Mouse (Mus musculus) liver, embryonic 16.5 days (tissue): ENCODE results near the gene Tfap4. TPM values are rescaled to one million over a fixed set of nuclear protein-coding genes. Genes with fewer than 3 reads are reported as not detected.
"Not testable (repeated sequence)": the region's sequence is repeated elsewhere in the genome, so short reads cannot be mapped to it uniquely, and the experiment has no call there.

ENCODE experiments used
- ATAC-seq: fragments of 200-750 bp; cut with Nextera tagmentation; 2 replicates; pipeline ENCODE4 v1.8.0; 2017; ENCODE audit warnings: low read depth, mild to moderate bottlenecking, moderate number of reproducible peaks, moderate library complexity
- H3K27ac ChIP-seq: fragments of 300-500 bp; sonication (generic); 2 replicates; pipeline ENCODE4 v1.5.1; 2014; ENCODE audit warnings: mild to moderate bottlenecking, low read length
- H3K27me3 ChIP-seq: fragments of 300-500 bp; sonication (generic); 2 replicates; pipeline ENCODE4 v1.6.1; 2014; ENCODE audit warnings: low read depth, low read length, mixed read lengths; ENCODE audit not compliant: control insufficient read depth, insufficient read depth
- H3K36me3 ChIP-seq: fragments of 300-500 bp; sonication (generic); 2 replicates; pipeline ENCODE4 v1.6.1; 2014; ENCODE audit warnings: mild to moderate bottlenecking; ENCODE audit not compliant: control insufficient read depth, insufficient read depth
- H3K4me1 ChIP-seq: fragments of 300-500 bp; sonication (generic); 2 replicates; pipeline ENCODE4 v1.6.1; 2014; ENCODE audit warnings: low read depth, low read length, mixed read lengths; ENCODE audit not compliant: control insufficient read depth
- H3K4me2 ChIP-seq: fragments of 300-500 bp; sonication (generic); 2 replicates; pipeline ENCODE4 v1.6.1; 2014; ENCODE audit warnings: low read depth, low read length, mixed read lengths
- H3K4me3 ChIP-seq: fragments of 300-500 bp; sonication (generic); 2 replicates; pipeline ENCODE4 v1.5.1; 2014; ENCODE audit warnings: low read depth, mild to moderate bottlenecking, low read length
- H3K9ac ChIP-seq: fragments of 300-500 bp; sonication (generic); 2 replicates; pipeline ENCODE4 v1.6.1; 2014; ENCODE audit warnings: low read depth, low read length
- H3K9me3 ChIP-seq: fragments of 300-500 bp; sonication (generic); replicated peaks from 2 replicates; pipeline ENCODE4 v1.6.1; 2016; ENCODE audit warnings: low read length; ENCODE audit not compliant: control insufficient read depth
- WGBS: fragments of 180-500 bp; shearing (Covaris S2); extraction: QIAGEN DNeasy Blood & Tissue Kit; methylation state at CpG from one replicate; pipeline ENCODE4 v1.1.7; 2014; ENCODE audit not compliant: insufficient replicate concordance; 5-methylcytosine and 5-hydroxymethylcytosine counted together
- polyA plus RNA-seq: library from polyadenylated mRNA; unstranded; fragments of >200 nt; fragmentation: Nextera tagmentation; extraction: Ambion mirVana; gene quantifications from 2 replicates; pipeline ENCODE4 v1.2.1, GENCODE M21; 2015

The Tfap4 gene
- polyA plus RNA-seq, 1 experiment from 2014 or later = 4.7 TPM

DNA sequence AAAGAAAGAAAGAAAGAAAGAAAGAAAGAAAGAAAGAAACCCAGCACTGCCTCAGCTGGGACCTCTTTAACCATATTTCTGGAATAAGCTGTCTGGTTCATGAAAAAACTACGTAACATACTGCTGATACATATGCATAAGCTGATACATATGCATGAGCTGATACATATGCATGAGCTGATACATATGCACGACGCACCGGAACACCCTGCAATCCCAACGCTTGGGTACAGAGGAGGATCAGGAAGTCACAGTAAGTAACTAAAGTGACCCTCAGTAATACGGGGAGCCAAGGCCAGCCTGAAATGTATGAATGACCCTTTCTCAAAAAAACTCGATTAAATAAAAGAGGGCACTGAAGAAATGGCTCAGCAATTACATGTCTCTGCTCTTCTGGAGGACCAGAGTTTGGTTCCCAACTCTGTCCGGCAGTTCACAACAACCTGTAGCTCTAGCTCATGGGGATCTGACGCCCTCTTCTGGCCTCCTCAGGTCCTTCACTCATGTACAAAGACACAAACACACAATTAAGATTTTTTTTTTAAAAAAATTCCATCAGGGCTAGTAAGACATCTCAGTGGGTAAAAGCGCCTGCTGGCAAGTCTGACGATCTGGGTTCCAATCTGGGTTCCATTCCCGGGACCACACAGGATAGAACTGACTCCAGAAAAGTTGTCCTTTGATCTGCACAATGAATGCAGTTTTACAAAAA lies 19.4 kb downstream of the Tfap4 start:
- H3K4me3 ChIP-seq = no peak overlapping the region
- H3K9me3 ChIP-seq = no peaks in the 10 kb centered on the region
- H3K4me2 ChIP-seq = no peak overlapping the region
- H3K27me3 ChIP-seq = no peaks in the 10 kb centered on the region
- H3K27ac ChIP-seq = no peak overlapping the region
- peaks cover under 1% of the 10 kb centered on the region for H3K36me3 ChIP-seq
- H3K4me1 ChIP-seq = peaks cover 10% of the 10 kb centered on the region
- WGBS = 80% methylated on average over 12 of the region's 12 CpGs
- no peak for ATAC-seq
- H3K9ac ChIP-seq = no peak overlapping the region

DNA sequence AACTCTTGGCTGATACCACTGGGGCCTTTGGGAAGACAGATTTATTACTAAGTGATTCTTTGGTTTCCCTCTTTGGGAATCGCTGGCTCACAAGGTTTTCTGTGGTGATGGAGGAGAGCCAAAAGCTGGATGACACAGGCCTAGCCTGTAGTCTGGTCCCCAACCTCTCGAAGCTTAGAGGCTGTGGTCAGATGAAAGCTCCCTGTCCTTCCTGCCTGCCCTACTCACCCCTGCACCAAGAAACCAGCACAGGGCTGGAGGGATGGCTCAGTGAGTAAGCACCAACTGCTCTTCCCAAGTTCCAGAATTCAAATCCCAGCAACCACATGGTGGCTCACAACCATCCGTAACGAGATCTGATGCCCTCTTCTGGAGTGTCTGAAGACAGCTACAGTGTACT lies 20.1 kb downstream of the Tfap4 start:
- Histone ChIP-seq H3K4me2 (no peak overlapping the region), H3K4me3 (no peak overlapping the region), H3K27ac (no peak overlapping the region), H3K9ac (no peak overlapping the region), H3K4me1 (peaks cover 10% of the 10 kb centered on the region), H3K9me3 (no peaks in the 10 kb centered on the region), H3K36me3 (no peaks in the 10 kb centered on the region), H3K27me3 (no peaks in the 10 kb centered on the region)
- no peak for ATAC-seq
- 64% methylated on average over 4 of the region's 4 CpGs for WGBS

DNA sequence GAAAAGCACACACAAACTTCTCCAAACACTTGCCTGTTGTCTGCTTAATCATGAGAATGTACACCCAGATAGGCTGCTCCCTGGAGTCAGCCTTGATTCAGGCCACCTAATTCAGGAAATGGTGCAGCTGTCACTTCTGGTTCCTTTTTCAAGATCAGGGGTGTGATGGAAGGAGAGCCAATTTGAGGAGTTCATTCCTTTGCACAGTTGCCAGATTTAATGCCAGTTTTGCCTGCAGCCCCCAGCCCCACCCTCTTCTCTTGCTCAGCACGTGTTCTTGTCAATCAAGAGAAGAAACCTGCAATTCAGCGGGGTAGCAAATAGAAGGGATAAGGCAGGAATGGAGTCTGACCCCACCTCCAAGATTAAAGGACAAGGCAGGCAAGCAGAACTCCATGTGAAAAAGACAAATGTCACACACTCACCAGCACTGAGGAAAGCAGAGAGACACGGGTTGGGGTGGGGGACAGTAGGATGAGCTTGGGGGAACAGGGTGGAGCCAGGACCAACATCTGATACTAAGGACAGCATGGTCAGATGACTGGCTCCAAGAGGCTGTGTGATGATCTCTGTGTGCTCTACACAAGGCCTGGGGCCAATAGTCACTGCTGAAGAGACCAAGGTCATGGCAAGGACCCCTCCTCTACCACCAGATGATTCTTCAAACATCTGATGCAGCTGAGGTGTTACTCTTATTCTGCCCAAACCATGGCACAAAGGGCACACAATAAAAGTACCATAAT lies 21.9 kb downstream of the Tfap4 start:
- Histone ChIP-seq H3K27me3 (no peaks in the 10 kb centered on the region), H3K9me3 (no peaks in the 10 kb centered on the region), H3K36me3 (no peaks in the 10 kb centered on the region), H3K27ac (no peak overlapping the region), H3K4me2 (no peak overlapping the region), H3K4me1 (peaks cover 10% of the 10 kb centered on the region), H3K9ac (no peak overlapping the region), H3K4me3 (no peak overlapping the region)
- 24% methylated on average over 3 of the region's 3 CpGs for WGBS
- no peak for ATAC-seq

DNA sequence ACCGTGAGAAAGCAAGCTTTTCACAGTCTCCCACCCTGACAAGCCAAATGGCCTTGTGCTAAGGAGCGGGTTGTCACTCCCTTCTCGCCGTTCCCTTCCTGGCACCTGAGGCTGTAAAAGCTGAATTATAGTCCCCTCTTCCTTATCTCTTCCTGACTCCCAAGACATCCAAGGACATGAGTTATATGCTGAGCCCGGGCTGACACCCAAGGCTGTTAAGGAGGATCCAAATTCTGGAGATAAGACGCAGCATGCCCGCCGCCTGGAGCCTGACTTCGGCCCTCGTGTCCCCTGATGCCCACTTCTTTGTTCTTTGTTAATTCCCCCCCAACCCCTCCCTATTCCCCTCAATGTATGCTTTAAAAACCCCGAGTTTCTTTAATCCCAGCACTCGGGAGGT lies 32.3 kb downstream of the Tfap4 start:
- not testable (repeated sequence) for H3K27me3 ChIP-seq, ATAC-seq, H3K4me3 ChIP-seq, H3K4me2 ChIP-seq, H3K9me3 ChIP-seq, H3K4me1 ChIP-seq, H3K9ac ChIP-seq, H3K36me3 ChIP-seq, H3K27ac ChIP-seq
- WGBS = 83% methylated on average over 12 of the region's 12 CpGs

DNA sequence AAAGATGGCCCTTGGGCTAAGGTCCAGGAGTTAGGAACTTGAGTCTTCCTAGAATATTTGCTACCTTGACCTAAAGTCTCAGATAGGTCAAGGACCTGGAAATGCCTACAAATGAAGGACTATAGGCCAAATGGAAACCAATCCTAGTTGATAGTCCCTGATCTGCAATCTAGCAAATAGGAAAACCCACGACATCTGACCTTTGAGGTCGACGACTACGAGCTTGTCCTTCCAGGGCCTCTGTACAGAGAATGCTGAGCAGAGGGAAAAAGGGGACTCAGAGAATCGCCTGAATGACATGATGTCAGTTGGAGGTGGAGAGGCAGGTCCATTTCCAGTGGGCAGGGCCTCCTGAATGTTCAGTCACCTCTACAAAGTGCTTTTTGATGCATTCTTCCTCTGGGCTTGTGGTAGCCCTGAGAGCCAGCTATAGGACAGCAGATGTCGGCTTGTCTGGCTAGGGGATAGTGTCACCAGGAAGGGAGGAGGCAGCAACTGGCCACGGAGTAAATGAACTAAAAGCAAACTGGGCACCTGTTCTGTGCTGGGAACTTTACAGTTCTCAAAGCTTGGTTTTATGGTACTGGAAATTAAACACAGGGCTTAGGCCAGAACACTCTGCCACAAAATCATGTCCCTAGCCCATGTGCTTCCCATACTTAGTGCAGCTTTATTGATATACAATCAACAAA lies 36.2 kb downstream of the Tfap4 start:
- ATAC-seq = no peak
- Histone ChIP-seq H3K9ac (no peak overlapping the region), H3K27me3 (no peaks in the 10 kb centered on the region), H3K4me2 (no peak overlapping the region), H3K27ac (no peak overlapping the region), H3K4me3 (no peak overlapping the region), H3K9me3 (no peaks in the 10 kb centered on the region), H3K4me1 (no peaks in the 10 kb centered on the region), H3K36me3 (no peaks in the 10 kb centered on the region)
- 63% methylated on average over 7 of the region's 7 CpGs for WGBS

DNA sequence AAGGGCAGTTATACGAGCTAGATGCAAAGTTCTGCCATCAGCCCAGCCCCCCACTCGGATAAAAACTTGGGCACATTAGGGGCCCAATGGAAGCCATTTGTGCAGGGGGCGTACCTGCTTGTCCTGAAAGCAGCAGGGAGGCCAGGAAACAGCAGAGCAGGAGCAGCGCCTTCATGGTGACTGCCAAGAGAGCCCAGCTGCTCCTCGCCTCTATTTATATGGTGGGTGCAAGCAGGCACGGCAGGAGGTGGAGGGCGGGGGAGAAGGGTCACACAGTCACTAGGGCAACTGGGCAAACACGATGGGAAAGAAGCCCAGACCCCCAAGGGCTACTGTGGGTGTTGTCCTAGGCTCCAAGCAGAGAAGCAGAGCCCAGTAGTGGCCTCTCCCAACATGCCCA lies 36.8 kb downstream of the Tfap4 start:
- no peak overlapping the region for H3K9ac ChIP-seq
- no peak for ATAC-seq
- 52% methylated on average over 8 of the region's 8 CpGs for WGBS
- no peak overlapping the region for H3K4me3 ChIP-seq
- H3K4me1 ChIP-seq = no peaks in the 10 kb centered on the region
- no peak overlapping the region for H3K27ac ChIP-seq
- H3K4me2 ChIP-seq = no peak overlapping the region
- H3K36me3 ChIP-seq = no peaks in the 10 kb centered on the region
- H3K27me3 ChIP-seq = no peaks in the 10 kb centered on the region
- H3K9me3 ChIP-seq = no peaks in the 10 kb centered on the region

DNA sequence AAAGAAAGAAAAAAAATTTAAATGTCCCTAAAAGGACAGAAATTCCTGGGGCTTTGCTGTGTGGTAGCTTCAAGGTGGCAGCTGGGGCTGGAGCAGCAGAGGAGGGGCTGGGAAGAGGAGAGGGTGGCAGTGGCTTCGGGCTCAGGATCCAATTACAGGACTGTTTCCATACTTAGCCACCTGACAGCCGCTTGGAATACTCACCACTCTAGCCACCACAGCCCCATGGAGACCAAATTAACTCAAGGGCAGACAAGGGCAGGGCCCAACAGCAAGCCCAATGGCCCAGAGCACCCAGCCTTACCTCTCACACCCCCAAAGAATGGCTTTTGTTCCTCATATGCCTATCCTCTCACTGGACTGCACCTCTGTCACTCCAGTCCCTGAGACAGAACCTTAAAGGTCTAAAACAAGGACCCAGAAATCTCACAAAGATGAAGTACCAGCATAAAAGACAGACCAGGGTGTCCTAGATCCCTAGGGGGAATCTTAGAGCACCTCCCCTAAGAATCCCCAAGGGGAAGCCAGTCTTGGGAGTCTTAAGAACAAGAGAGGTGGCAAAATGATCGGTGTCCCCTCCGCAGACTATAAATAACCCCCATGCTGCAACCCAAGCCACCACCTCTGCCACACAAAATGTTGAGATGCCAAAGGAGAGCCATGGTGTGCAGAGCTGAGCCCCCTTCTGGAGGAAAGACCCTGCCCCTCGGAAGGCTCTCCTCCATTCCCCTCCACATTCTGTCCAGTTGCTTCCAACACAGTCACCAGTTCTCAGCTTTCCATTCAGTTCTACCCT lies 37.7 kb downstream of the Tfap4 start:
- 68% methylated on average over 5 of the region's 5 CpGs for WGBS
- Histone ChIP-seq H3K9me3 (no peaks in the 10 kb centered on the region), H3K4me1 (no peaks in the 10 kb centered on the region), H3K27me3 (no peaks in the 10 kb centered on the region), H3K9ac (no peak overlapping the region), H3K4me3 (no peak overlapping the region), H3K36me3 (no peaks in the 10 kb centered on the region), H3K4me2 (no peak overlapping the region), H3K27ac (no peak overlapping the region)
- ATAC-seq = no peak

DNA sequence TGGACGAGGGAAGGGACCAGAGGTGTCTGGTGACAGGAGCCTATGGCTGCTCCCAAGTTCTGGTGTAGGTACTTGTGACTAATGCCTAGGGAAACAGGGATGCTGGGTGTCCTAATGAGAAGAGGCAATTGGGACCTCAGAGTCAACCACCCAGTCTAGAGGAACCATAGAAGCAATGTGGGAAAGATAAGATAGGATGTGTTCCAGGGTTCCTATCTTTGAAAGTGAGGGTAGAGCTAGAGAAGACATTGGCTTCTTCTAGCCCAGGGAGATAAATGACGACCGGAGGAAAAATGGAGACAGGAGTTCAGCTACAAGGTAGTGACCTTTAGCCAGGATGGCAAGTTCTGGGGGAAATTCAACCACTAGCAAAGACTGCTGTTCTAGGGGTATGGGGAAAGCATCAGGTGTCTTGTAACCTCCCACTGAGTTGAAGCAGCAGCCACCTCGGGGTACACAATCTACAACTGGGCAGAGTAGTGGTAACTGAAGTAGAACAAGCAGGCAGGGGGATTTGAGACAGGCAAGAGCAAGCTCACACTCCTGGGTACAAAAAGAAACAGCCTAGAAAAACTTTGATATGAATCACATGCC lies 38.5 kb downstream of the Tfap4 start:
- H3K36me3 ChIP-seq = no peaks in the 10 kb centered on the region
- H3K27me3 ChIP-seq = no peaks in the 10 kb centered on the region
- H3K9me3 ChIP-seq = no peaks in the 10 kb centered on the region
- ATAC-seq = no peak
- WGBS = 39% methylated on average over 4 of the region's 4 CpGs
- H3K9ac ChIP-seq = no peak overlapping the region
- H3K4me1 ChIP-seq = no peaks in the 10 kb centered on the region
- H3K27ac ChIP-seq = no peak overlapping the region
- H3K4me3 ChIP-seq = no peak overlapping the region
- no peak overlapping the region for H3K4me2 ChIP-seq
